Mouse (Mus musculus) brain, embryonic 14.5 days (tissue): ENCODE measurements around the gene Slc18a2.

ENCODE experiments used
- CTCF ChIP-seq: fragments of 200-500 bp; IDR thresholded peaks from 2 replicates; pipeline ENCODE4 v1.5.1; 2012; ENCODE audit warnings: inconsistent platforms, mild to moderate bottlenecking, moderate library complexity, borderline replicate concordance; ENCODE audit not compliant: insufficient read depth, insufficient read length; ENCODE audit errors: extremely low read depth
- POLR2A ChIP-seq: fragments of 200-500 bp; IDR thresholded peaks from 2 replicates; pipeline ENCODE4 v1.6.1; 2012; ENCODE audit warnings: mild to moderate bottlenecking, inconsistent platforms, borderline replicate concordance; ENCODE audit not compliant: poor library complexity, insufficient read depth, insufficient read length, severe bottlenecking; ENCODE audit errors: extremely low read depth

GRCm38 (mm10) chr19:59248553-59249286 lies 12.0 kb upstream of the Slc18a2 start:
- TF ChIP-seq POLR2A (no peak), CTCF (peak; percentile 33; the same call in 1 of the 2 replicates)
